Mouse (Mus musculus): ENCODE measurements around the gene Zbtb20. TPM values are rescaled to one million over a fixed set of nuclear protein-coding genes. Genes with fewer than 3 reads are reported as not detected.

The Zbtb20 gene
- polyA plus RNA-seq, 1 experiment from 2014 or later: 32.5 TPM

DNA sequence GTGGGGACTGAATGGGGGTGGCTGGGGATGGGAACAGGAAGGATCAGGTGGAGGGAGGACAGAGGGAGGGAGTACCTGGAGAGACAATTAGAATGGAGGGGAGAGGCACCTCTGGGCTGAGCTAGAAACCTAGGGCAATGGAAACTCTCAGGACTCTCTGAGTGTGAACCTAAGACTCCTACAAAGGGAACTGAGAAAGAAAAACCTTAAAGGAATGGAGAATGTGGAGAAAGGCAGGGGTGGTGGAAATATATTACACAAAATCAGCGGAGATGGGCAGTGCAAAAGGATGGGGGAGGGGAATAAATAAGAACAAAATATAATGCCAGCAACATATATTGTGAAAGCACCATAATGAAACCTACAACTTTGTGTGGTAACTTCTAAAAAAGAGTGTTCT, 796.3 kb downstream of the Zbtb20 start:
- WGBS: 93% methylated on average over 1 of the region's 1 CpGs
- no peaks in the 10 kb centered on the region for H3K4me1 ChIP-seq
- DNase-seq (ENCODE audit: low spot score): no peak

DNA sequence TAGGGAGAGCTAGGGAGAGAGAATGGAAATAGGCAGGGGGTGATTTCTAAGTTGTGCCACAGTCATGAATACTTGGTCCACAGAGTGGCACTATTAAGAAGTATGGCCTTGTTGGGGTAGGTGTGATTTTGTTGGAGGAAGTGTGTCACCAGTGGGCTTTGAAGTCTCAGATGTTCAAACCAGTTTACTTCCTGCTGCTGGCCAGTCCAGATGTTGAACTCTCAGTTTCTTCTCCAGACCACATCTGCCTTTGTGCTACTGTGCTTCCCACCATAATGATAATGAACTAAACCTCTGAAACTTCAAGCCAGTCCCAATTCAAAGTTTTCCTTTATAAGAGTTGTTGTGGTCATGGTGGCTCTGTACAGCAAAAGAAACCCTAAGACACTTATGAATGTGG, 797.0 kb downstream of the Zbtb20 start:
- H3K9me3 ChIP-seq: no peaks in the 10 kb centered on the region
- H3K36me3 ChIP-seq: no peaks in the 10 kb centered on the region
- H3K4me3 ChIP-seq: no peak overlapping the region
- H3K27ac ChIP-seq: no peak overlapping the region
- no peak for DNase-seq (ENCODE audit: low spot score)
- no peaks in the 10 kb centered on the region for H3K4me1 ChIP-seq
- H3K27me3 ChIP-seq (ENCODE audit: insufficient read depth, poor library complexity, severe bottlenecking): no peaks in the 10 kb centered on the region

More for the DNA sequence above, 796.3 kb downstream of the Zbtb20 start:
- H3K9me3 ChIP-seq: no peaks in the 10 kb centered on the region
- no peak overlapping the region for H3K4me3 ChIP-seq
- no peak overlapping the region for H3K27ac ChIP-seq
- no peaks in the 10 kb centered on the region for H3K27me3 ChIP-seq (ENCODE audit: insufficient read depth, poor library complexity, severe bottlenecking)
- no peaks in the 10 kb centered on the region for H3K36me3 ChIP-seq

DNA sequence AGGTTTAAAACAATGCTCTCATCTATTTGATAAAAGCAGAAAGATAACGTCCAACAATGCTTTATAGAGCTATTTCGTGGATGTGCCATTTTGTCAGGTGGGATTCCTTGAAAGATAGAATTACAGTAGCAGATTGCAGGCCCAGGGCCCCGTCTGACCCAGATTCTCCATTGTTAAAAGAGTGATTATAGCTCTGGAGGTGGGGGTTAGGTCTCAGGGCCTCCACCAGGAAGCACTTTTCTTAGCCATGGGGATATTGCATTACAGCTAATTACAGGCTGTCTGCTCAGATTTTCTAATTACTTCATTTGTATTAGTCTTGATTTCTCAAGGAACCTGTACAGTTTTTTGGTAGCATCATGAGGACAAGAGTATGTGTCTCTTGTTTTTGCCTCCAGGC, 798.7 kb downstream of the Zbtb20 start:
- 83% methylated on average over 3 of the region's 3 CpGs for WGBS
- no peaks in the 10 kb centered on the region for H3K4me1 ChIP-seq

DNA sequence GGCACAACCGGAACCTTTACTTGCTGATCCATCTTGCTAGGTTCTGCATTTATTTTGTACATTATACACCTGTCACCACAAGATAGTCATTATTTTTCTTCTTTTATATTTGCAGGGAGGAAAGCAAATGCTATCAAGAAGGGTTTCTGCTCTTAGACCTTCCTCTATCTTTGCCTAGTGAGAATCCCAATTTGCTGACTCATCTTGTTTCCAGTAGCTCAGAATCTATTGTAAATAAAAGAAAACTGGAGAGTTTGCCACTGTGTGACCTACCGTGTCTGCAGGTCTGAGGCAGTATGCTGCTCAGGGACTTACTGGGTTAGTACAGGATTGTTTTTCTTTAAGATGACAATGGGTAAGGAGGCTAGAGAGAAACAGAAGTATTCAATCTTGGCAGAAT, 812.3 kb downstream of the Zbtb20 start:
- H3K4me1 ChIP-seq: no peaks in the 10 kb centered on the region
- no peaks in the 10 kb centered on the region for H3K27me3 ChIP-seq (ENCODE audit: insufficient read depth, poor library complexity, severe bottlenecking)
- H3K36me3 ChIP-seq: no peaks in the 10 kb centered on the region
- no peak for DNase-seq (ENCODE audit: low spot score)
- H3K4me3 ChIP-seq: no peak overlapping the region
- H3K9me3 ChIP-seq: no peaks in the 10 kb centered on the region
- no peak overlapping the region for H3K27ac ChIP-seq
- WGBS: 66% methylated on average over 2 of the region's 2 CpGs

More for the DNA sequence above, 798.7 kb downstream of the Zbtb20 start:
- no peaks in the 10 kb centered on the region for H3K9me3 ChIP-seq
- DNase-seq (ENCODE audit: low spot score): no peak
- H3K4me3 ChIP-seq: no peak overlapping the region
- no peak overlapping the region for H3K27ac ChIP-seq
- H3K27me3 ChIP-seq (ENCODE audit: insufficient read depth, poor library complexity, severe bottlenecking): no peaks in the 10 kb centered on the region
- no peaks in the 10 kb centered on the region for H3K36me3 ChIP-seq

DNA sequence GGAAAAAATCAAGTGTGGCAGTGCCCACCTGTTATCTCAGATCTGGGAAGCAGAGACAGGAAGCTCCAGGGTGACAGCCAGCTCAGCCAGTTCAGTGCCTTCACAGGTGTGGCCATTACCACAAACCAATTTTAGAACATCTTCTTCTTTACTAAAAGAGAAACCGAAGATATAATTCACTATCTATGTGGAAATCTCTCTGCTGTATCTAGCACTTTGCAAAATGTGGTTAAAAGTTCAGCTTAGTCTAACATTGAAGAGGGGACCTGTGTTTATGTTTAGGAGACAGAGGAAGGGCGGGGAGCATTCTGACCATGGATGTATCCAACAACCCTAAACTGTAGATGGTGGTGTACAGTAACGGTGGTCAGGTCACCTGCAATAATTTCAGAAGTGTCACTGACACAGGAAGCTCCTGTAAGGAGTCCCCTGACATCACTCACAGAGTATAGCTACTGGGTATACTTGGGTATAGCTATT, 814.6 kb downstream of the Zbtb20 start:
- H3K27ac ChIP-seq: no peak overlapping the region
- H3K4me1 ChIP-seq: no peaks in the 10 kb centered on the region
- 94% methylated on average over 3 of the region's 3 CpGs for WGBS
- no peak for DNase-seq (ENCODE audit: low spot score)
- no peaks in the 10 kb centered on the region for H3K36me3 ChIP-seq
- no peaks in the 10 kb centered on the region for H3K27me3 ChIP-seq (ENCODE audit: insufficient read depth, poor library complexity, severe bottlenecking)
- no peak overlapping the region for H3K4me3 ChIP-seq
- no peaks in the 10 kb centered on the region for H3K9me3 ChIP-seq

DNA sequence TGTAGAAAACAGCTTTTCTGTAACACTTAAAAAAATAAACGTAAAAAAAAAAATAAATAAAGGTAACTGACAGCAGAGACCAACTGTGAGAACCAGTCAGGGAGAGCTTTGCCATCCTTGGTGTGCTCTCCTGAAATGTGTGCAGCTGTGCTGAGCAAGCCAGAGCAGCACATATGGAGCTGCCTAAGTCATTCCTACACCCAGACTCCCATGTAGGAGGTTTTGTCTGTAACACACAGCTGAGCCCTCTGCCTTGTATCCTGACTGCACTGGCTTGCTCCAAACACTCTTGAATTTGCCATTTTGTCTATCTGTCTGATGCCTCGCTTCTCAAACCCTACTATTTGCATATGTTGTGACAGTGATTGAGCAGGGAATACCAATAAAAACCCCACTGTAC, 815.2 kb downstream of the Zbtb20 start:
- Histone ChIP-seq H3K27ac (no peak overlapping the region), H3K27me3 (ENCODE audit: insufficient read depth, poor library complexity, severe bottlenecking) (no peaks in the 10 kb centered on the region), H3K9me3 (no peaks in the 10 kb centered on the region), H3K4me1 (no peaks in the 10 kb centered on the region), H3K4me3 (no peak overlapping the region), H3K36me3 (no peaks in the 10 kb centered on the region)
- no peak for DNase-seq (ENCODE audit: low spot score)
- 74% methylated on average over 2 of the region's 2 CpGs for WGBS

DNA sequence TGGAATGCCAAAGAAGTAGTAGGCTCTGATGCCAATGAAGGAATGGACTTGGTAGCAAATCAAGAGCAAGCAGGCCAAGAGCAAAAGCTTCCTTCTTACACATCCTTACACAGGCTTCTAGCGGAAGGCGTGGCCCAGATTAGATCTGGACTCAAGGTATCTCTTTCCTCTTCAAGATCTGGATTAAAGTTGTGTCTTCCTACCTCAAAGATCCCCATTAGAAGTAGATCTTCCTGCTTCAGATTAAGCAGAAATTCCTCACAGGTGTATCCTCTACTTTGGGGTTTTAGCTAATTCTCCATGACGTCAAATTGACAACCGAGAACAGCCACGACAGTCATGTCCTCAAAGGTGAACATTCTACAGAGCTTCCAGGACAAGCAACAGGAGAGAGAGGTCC, 816.1 kb downstream of the Zbtb20 start:
- no peak overlapping the region for H3K4me3 ChIP-seq
- no peaks in the 10 kb centered on the region for H3K9me3 ChIP-seq
- no peaks in the 10 kb centered on the region for H3K36me3 ChIP-seq
- no peaks in the 10 kb centered on the region for H3K27me3 ChIP-seq (ENCODE audit: insufficient read depth, poor library complexity, severe bottlenecking)
- DNase-seq (ENCODE audit: low spot score): no peak
- H3K27ac ChIP-seq: no peak overlapping the region
- WGBS: 93% methylated on average over 5 of the region's 5 CpGs
- H3K4me1 ChIP-seq: no peaks in the 10 kb centered on the region

MicroRNA genes within 50 kb of the gene (microRNA counts, 519-probe panel; counts per million panel counts)
- microRNA mmu-miR-568: not detected

Small RNA genes within 50 kb of the gene (microRNA-seq; reads per million reads assigned to microRNA genes)
- gene Mir568: not detected
